Mouse (Mus musculus) gastrocnemius, postnatal 36 days (tissue): ENCODE measurements around the gene Timm13. TPM values are rescaled to one million over a fixed set of nuclear protein-coding genes. Genes with fewer than 3 reads are reported as not detected.
A peak's percentile ranks its signal among the peaks of the same experiment; 100 is the strongest.

Experiments used
- DNase-seq, 2 experiments: peaks; one replicate each; pipeline ENCODE4 v3.0.0; 2022
- intact Hi-C: fragments of 180-260 bp; cut with DNase I; formaldehyde crosslinking; loops from one replicate; pipeline ENCODE4 v1.15.1; 2025
- long read RNA-seq, 2 experiments: library from polyadenylated mRNA; stranded (forward); transcript quantifications; one replicate each; pipeline ENCODE4 v2.0.0; 2021
- total RNA-seq, 2 experiments: library from RNA; stranded (reverse); gene quantifications; 2 replicates each; pipeline ENCODE4 v1.2.3; 2021

The Timm13 gene
- total RNA-seq, result 100 to 1,000 TPM; 106 to 120 TPM
- long read RNA-seq, experiment 1, transcript Timm13-204 (3 exons, 542 nt), result minor isoform, 19 of 421 reads
- long read RNA-seq, experiment 1, transcript Timm13-201 (3 exons, 1,225 nt), result major isoform, 355 of 421 reads
- long read RNA-seq, experiment 1, partial matches to known transcripts, result 0 of 421 reads
- long read RNA-seq, experiment 1, other reads (novel, unspliced or antisense), result 42 of 421 reads
- long read RNA-seq, experiment 2, transcript Timm13-201 (3 exons, 1,225 nt), result major isoform, 423 of 481 reads
- long read RNA-seq, experiment 2, transcript Timm13-204 (3 exons, 542 nt), result minor isoform, 21 of 481 reads
- long read RNA-seq, experiment 2, partial matches to known transcripts, result 0 of 481 reads
- long read RNA-seq, experiment 2, other reads (novel, unspliced or antisense), result 33 of 481 reads

DNA sequence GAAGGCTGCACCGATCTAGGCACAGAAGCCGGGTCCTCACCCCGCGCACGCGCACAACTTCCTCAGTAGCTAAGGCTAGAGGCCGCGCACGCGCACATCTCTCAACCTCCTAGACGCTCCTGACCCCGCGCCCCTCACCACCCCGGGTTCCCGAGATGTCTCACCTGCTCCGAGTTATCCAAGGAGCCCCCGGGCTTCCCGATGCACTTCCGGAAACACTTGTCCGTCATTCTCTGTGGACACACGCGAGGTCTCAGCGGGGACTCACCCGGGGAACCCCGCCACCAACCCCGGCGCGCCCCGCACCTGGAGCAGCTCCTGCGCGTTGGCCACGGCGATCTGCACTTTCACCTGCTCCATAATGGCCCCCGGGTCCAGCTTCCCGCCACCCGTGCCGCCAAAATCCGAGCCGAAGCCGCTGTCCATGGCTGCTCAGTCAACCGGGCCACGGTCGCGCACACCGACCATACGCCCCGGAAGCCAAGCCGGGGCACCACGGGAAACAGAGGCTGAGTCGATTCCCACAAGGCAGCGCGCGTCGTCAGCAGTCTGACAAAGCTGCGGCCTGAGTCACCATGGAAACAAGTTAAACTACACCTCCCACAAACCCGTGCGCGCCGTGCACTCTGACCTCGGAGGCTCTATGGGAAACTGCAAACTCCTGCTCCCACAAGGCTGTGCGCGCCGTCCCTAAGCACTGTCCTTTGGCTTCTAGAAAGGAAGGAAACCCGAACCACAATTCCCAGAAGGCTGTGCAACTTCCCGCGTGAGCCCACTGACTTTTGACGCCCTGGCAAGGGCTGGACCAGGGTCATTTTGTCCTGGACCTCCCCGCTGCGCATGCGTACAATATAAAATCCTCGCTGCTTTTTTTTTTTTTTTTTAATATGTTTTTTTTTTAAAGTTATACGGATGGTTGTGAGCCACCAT lies at the start of gene Timm13:
Gene Timm13 (minus strand): TSS at position 652 of the 930 bp plus-strand sequence.
- intact Hi-C loops, result no loop called here
- DNase-seq, result peak; percentile 94 to 96

DNA sequence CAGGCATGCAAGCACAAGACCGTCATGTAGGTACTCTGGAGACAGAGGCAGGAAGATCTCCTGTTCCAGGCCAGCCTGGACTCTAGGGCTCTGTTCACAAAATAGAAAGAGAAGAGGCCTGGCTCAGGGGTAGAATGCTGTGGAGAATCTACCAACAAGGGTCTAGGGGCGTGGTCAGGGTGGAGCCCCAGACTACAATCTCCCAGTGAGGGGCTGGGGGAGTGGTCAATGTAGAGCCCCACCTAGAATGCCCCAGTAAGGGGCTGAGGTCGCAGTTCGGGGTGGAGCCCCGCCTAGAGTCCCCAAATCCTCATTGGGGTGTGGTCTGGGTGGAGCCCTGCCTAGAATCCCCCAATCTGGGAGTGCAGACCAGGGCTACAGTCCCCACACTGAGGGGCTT lies 49.5 kb upstream of the Timm13 start:
- no peak for DNase-seq
- intact Hi-C loops, result no loop called here

DNA sequence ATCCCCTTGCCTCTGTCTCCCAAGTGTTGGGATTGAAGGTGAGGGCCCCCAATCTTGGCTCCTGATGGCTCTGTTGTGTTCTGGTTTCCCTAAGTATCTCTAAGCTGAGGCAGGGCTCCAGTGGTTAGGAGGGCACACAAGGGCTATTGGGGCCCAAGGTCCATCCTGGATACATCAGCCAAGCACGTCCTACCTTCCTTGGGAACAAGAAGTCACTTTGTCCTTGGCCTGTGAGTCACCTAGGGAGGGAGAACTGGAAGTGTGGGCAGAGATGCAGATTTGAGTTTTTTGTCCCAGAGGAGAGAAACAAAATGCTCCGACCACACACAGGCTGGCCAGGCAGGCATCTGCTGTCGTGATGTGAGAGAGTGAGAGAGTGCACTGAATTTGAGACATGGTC lies 48.3 kb upstream of the Timm13 start:
- intact Hi-C loops, result no loop called here
- DNase-seq, result no peak

DNA sequence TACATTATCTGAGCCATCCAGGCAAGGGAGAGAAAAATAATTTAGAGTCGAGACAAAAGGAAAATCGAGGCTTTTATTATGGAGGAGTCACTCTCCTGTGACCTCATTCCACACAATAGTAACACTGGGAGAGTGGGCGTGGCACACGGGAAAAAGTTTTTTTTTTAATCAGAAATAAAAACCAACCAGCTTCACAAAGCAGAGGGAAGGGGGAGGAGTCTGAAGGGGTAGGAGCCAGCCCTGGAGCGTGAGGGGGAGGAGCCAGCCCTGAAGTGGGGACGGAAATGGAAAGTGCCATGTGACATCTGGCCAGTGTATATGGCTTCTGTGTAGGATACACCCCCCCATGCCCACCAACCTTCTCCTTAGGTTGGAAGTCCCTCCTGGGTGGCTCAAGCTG lies 47.8 kb upstream of the Timm13 start:
- no peak for DNase-seq
- intact Hi-C loops, result no loop called here

DNA sequence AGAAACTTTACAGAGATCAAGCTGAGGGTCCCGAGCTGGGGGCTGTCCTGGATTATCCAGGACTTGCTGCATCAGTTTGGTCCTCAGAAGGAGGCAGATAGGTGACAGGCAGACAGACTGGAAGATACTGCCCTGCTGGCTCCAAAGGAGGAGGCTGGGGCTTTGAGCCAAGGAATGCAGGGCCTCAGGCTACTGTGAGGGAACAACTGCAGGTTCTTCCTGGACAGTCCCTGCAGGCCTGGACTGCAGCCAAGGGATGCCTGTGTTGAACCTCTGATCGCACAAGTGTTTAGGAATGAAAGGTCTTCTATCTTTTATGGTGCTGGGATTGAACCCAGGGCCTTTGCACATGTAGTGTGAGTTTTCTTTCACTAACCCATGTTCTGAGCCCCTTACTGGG lies 47.0 kb upstream of the Timm13 start:
- DNase-seq, result no peak
- intact Hi-C loops, result no loop called here

DNA sequence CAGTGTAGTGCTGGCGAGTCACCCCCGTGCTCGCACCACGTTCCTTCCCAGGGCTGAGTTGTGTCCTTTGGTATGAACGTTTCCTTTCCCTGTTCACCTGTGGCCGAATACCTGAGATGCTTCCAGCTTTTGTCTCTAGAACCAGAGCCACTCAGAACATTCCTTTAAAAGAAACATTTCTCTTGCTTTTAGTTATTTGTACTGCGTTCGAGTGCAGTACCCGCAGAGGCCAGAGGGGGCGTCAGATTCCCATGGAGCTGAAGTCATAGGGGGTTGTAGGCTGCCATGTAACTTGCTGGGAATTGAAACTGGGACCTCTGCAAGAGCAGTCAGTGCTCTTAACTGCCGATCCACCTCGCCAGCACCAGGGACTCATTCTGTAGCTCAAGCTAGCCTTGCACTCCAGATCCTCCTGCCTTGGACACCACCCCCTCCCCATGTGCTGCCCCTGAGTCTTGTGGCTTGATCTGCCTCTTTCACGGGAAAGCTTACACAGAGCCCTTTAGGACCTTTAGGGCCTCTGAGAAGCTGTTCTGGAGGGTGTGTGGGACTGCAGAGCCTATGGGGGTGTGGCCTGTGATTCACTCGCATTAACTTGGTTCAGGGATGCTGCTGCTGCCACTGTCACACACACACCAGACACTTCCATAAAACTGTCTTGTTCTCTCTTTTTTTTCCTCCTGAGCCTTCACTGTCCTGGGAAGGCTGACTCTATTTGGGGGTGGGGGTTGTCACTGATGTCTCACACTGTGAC lies 46.1 kb upstream of the Timm13 start:
- intact Hi-C loops, result no loop called here
- DNase-seq, result no peak

DNA sequence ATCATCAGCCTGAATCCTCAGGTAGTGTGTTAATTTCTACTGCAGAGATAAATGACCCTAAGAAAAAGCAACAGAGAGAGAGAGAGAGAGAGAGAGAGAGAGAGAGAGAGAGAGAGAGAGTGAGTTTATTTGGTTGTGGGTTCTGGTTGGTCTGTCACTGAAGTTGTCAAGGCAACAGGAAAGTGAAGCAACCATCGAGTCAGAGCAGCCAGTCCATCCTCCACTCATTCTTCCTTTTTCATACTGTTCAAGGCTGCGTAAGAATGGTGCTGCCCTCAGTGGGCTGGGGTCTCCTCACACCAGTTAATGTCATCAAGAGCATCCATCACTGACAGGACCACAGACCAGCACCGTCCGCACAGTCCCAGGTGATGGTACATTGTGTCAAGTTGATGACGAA lies 43.5 kb upstream of the Timm13 start:
- DNase-seq, result no peak

DNA sequence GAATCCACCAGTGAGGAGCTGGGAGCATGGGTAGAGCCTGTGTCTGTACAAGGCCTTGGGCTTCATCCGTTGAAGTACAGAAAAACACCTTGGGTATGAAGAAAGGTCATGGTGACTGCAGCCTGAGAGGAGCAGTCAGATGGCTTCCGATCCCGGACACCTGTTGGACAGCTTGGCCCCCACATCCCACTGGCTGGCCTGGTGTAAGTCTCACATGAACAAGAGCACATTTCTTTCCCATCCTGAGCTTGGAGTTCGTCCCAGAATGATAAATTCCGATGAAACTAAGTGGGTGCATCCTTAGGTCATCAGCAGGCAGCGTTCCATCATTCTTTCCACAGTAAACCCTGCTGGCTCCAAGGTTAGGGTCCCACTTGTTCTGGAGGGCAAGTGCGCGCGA lies 42.9 kb upstream of the Timm13 start:
- DNase-seq, result no peak
- intact Hi-C loops, result no loop called here

More for the DNA sequence above, 43.5 kb upstream of the Timm13 start:
- intact Hi-C loops, result no loop called here

DNA sequence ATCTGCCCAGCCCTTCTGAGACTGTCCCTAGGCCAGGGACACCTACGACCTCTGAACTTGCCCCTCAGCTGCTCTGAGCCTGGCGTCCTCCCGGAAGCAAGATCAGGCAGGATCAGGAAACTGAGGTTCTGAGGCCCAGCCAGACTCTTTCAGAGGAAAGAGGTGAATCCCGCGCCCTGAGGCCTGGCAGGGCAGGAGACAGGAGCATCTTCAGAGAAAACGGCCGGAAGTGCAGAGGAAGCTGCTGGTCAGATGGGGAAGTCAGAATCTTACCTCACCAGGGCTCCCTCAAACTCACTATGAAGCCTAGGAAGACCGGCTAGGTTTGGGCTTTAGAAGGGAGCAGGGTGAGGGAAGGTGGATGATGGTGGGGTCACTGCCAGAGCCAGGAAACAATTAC lies 42.1 kb upstream of the Timm13 start:
- intact Hi-C loops, result no loop called here
- DNase-seq, result no peak

DNA sequence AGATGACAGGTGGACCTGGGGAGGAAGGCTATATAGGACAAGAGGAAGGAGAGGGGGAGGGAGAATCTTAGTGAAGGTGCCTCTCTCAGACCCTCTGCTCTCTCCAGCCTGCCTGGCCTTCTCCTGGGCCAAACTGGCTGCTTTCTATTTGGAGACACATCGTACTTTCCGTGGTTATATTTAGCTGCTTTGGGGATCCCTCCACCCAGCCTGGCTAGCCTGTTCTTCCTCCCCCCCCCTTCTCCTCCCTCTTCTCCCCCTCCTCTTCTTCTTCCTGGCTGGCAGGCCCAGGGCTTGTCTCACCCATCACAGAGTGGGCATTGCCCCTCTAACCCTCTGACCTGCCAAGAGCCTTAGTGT lies 40.2 kb upstream of the Timm13 start:
- intact Hi-C loops, result no loop called here
- DNase-seq, result no peak

DNA sequence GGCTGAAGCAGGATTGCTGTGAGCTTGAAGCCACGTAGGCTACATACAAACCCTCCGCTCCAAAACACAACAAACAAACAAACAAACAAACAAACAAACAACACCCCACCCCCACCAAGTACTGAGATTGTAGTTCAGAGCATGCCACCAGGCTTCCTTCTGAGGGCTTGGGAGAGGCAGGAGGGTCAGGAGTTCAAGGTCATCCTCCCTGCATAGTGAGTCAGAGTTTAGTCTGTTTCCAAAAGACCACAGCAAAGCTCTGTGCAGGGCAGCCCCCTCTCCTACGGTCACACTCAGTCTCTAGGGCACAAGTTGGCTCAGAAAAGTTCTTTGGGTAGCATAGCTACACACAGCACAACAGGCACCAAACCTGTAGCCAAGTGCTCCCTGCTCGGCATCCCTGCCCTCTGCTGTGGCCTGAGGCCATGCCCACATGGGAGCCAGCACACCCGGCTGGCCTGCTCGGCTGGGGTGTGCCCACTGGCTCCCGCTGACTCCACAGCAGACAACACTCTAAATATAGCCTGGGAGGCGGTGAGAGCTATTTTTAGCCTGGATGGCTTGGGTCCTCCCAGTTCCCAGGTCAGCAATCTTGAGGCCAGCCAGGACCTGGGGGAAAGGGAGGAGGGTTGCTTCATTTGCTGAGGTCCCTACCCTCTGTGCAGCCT lies 39.7 kb upstream of the Timm13 start:
- peak; percentile 65 to 77 for DNase-seq
- intact Hi-C loops, result no loop called here

DNA sequence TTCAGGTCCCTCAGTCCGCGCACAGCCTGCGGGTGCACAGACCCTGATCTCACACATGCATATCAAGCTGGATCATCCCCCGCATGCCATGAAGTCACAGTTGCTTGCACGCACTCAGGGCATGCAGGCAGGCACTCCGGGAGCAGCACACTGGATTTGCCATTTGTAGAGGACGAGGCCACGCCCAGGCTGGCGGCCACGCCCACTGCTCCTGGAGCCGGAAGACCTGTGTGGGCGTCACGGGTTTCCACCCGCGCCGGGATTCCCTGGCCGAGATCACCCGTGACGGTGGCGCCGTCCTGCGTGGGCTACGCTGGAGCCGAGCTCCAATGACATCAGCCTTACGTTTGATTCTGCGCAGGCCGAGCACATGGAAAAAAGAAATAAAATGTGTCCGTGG lies 38.9 kb upstream of the Timm13 start:
- DNase-seq, result peak; percentile 80 to 81
- intact Hi-C loops, result no loop called here

DNA sequence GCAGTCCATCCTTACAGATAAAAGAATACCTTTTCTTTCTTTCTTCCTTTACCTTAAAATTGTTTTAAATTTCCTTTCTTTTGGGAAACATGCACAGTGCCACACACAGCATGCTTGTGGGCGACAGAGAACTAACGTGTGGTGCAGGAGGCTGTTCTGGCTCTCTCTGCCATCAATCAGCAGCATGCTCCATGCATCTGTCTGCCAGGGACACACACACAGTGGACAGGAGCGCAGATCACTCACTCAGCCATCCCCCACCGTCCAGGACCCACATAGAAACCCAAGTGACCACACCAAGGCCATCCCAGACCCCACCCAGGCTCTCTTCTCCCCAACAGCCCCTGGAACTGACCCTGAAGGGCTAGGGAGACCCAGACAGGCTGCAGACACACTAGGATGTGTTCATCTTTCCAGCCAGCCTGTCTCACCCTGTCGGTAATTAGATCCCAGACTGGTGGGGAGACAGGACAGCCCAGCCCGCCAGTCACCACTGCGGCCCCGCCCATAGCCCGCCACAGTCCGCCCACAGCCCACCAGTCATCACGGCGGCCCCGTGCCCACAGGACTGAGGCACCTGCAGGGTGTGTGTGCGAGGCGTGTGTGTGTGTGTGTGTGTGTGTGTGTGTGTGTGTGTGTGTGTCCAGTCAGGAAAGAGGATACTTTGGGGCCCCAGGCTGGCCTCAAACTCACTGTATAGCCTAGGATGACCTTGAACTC lies 38.2 kb upstream of the Timm13 start:
- DNase-seq, result no peak
- intact Hi-C loops, result no loop called here

DNA sequence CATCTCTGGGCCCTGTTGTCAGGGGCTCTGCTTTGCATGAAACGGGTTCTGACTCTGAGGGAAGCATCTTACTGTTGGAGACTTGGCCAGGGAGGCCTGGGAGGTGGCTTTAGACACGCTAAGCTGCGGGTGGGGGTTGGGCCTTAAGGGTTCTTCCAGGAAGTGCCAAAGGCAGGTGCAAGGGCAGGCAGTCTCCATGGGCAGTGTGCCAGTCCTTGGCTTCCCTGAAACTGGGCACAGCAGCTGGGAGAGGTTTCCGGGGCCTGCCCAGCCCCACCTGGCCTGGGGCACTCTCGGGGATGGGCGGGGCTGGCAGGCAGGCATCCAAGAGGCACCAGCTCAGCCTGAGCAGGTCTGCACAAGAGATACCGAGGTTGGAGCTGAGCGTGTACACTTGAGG lies 36.9 kb upstream of the Timm13 start:
- intact Hi-C loops, result no loop called here
- peak in 1 of 2 experiments; percentile 63 for DNase-seq

DNA sequence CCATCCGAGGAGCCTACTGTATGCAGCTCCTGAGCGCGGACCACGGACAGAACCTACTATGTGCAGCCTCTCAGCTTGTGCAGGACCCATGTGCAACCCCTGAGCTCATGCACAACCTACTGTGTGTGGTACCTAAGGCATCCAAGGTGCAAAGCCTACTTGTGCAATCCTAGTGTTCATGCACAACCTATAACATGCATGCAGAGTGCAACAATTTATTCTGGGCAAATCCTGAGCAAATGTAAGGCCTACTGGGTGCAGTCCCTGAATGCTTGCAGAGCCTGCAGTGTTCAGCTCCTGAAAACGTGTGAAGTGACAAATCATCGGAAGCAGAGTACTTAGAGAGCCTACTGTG lies 36.0 kb upstream of the Timm13 start:
- intact Hi-C loops, result no loop called here
- no peak for DNase-seq

DNA sequence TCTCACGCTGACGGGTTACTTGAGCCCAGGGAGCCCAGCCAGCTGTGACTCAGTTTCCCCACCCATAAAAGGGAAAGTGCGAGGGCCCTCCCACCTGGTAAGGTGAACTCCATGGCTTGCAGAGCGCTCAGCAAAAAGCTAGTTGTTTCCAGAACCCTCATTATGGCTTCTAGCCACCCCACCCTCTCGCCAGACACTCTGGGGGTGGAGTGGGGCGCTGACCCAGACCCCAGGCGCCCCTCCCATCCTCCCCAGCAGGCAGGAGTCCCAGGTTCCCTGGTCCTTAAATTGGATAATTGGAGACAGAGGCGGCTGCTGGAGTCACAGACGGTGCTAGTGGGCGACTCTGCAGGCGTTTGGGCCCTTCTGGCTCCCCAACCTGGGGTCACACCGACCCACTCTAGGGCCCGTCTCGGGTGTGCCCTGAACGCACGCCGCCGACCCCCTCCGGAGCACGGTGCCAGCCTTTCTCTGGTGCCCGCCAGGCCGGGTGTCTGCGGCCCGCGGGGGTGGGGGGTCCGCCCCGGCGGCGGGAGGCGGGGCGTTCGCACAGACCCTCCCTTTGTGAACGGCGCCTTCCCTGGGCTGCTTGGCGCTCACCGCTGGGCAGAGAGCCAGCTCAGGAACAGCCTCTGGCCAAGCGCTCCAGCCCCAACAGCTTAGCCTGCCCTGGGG lies 35.5 kb upstream of the Timm13 start:
- intact Hi-C loops, result no loop called here
- peak in 1 of 2 experiments; percentile 70 for DNase-seq

DNA sequence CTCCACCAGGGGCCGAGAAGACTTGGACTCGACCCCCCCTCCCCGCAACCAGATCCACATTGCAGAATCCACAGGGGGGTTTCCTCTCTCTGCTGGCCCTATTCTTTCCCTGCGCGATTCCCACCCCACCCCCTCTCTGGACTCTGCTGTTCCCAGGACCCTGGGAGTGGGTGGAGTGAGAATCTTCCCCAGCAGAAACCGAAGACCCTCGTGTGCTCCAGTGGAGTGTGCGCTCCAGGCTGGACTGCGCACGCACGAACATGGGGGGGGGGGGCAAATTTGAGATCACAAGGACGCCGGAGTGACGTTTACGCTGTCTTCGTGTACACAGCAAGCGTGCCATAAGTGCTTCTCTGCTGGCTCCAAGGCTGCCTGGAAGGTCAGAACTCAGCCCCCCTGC lies 34.9 kb upstream of the Timm13 start:
- DNase-seq, result no peak
- intact Hi-C loops, result no loop called here

DNA sequence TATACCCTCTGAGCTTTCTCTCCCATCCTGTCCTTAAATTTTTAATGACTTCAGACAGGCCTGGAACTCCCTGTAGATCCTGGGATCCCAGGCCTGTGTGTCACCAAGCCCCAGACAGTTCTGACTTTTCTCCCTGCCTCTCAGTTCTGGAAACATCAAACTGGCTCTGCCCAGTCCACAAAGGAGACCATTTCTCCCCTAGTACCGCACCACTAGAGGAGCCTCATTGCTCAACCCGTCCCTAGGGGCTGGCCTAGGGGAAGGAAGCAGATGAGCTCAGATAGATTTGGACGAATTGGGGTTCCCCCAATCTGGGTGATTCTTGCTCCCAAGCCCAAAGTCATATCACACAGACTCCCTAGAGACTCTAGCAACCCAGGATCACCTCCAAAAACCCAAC lies 34.5 kb upstream of the Timm13 start:
- intact Hi-C loops, result no loop called here
- no peak for DNase-seq
